Mouse (Mus musculus): Measurements from ENCODE around the gene Elmo2. TPM values are rescaled to one million over a fixed set of nuclear protein-coding genes. Genes with fewer than 3 reads are reported as not detected.

Gene Elmo2
- total RNA-seq, 2 experiments from 2014 or later, result 18.8 to 20.5 TPM

GRCm38 (mm10) chr2:165273589-165273988 is 52.7 kb downstream of the Elmo2 start:
- intact Hi-C loops (cut with DNase I), result loop anchor here (10.0 kb wide), 2 partner anchors 319 to 349 kb away; no protein-coding TSS in a partner anchor
- DNase-seq (ENCODE audit: low spot score), result no peak

- DNase-seq (ENCODE audit: low spot score), result no peak
- intact Hi-C loops (cut with DNase I), result loop anchor here (10.0 kb wide), 2 partner anchors 317 to 347 kb away; no protein-coding TSS in a partner anchor
These were observed 55.0 kb downstream of the Elmo2 start for GRCm38 (mm10) chr2:165271326-165271725.

- no peak for DNase-seq (ENCODE audit: low spot score)
- intact Hi-C loops (cut with DNase I), result loop anchor here (10.0 kb wide), 2 partner anchors 316 to 346 kb away; no protein-coding TSS in a partner anchor
These were observed 55.4 kb downstream of the Elmo2 start for GRCm38 (mm10) chr2:165270858-165271257.

- intact Hi-C loops (cut with DNase I), result no loop called here
- no peak for DNase-seq (ENCODE audit: low spot score)
These were observed 59.5 kb downstream of the Elmo2 start for GRCm38 (mm10) chr2:165266739-165267138.

- intact Hi-C loops (cut with DNase I), result no loop called here
- DNase-seq (ENCODE audit: low spot score), result no peak
These were observed 62.4 kb downstream of the Elmo2 start for GRCm38 (mm10) chr2:165263861-165264260.

- DNase-seq (ENCODE audit: low spot score), result no peak
- intact Hi-C loops (cut with DNase I), result no loop called here
These were observed 63.8 kb downstream of the Elmo2 start for GRCm38 (mm10) chr2:165262274-165262990.

- intact Hi-C loops (cut with DNase I), result no loop called here
- no peak for DNase-seq (ENCODE audit: low spot score)
These were observed 66.4 kb downstream of the Elmo2 start for GRCm38 (mm10) chr2:165259859-165260258.

- no peak for DNase-seq (ENCODE audit: low spot score)
- intact Hi-C loops (cut with DNase I), result no loop called here
These were observed 68.0 kb downstream of the Elmo2 start for GRCm38 (mm10) chr2:165258321-165258720.

GRCm38 (mm10) chr2:165257151-165257834 is 69.0 kb downstream of the Elmo2 start:
- no peak for DNase-seq (ENCODE audit: low spot score)
- intact Hi-C loops (cut with DNase I), result no loop called here

- intact Hi-C loops (cut with DNase I), result no loop called here
- no peak for DNase-seq (ENCODE audit: low spot score)
These were observed 70.1 kb downstream of the Elmo2 start for GRCm38 (mm10) chr2:165256213-165256612.

GRCm38 (mm10) chr2:165253867-165254266 is 72.4 kb downstream of the Elmo2 start:
- no peak for DNase-seq (ENCODE audit: low spot score)
- intact Hi-C loops (cut with DNase I), result no loop called here

GRCm38 (mm10) chr2:165253269-165253668 is 73.0 kb downstream of the Elmo2 start:
- DNase-seq (ENCODE audit: low spot score), result no peak
- intact Hi-C loops (cut with DNase I), result no loop called here

- intact Hi-C loops (cut with DNase I), result no loop called here
- no peak for DNase-seq (ENCODE audit: low spot score)
These were observed 73.5 kb downstream of the Elmo2 start for GRCm38 (mm10) chr2:165252801-165253200.

GRCm38 (mm10) chr2:165252381-165252780 is 73.9 kb downstream of the Elmo2 start:
- no peak for DNase-seq (ENCODE audit: low spot score)
- intact Hi-C loops (cut with DNase I), result no loop called here

- intact Hi-C loops (cut with DNase I), result no loop called here
- DNase-seq (ENCODE audit: low spot score), result no peak
These were observed 75.4 kb downstream of the Elmo2 start for GRCm38 (mm10) chr2:165250903-165251302.

- intact Hi-C loops (cut with DNase I), result no loop called here
- DNase-seq (ENCODE audit: low spot score), result no peak
These were observed 77.3 kb downstream of the Elmo2 start for GRCm38 (mm10) chr2:165248967-165249366.

GRCm38 (mm10) chr2:165246349-165246748 is 79.9 kb downstream of the Elmo2 start:
- intact Hi-C loops (cut with DNase I), result no loop called here
- DNase-seq (ENCODE audit: low spot score), result no peak

GRCm38 (mm10) chr2:165243122-165243720 is 83.1 kb downstream of the Elmo2 start:
- intact Hi-C loops (cut with DNase I), result no loop called here
- DNase-seq (ENCODE audit: low spot score), result no peak

- DNase-seq (ENCODE audit: low spot score), result no peak
These were observed 83.7 kb downstream of the Elmo2 start for GRCm38 (mm10) chr2:165242575-165242974.

GRCm38 (mm10) chr2:165241786-165242185 is 84.5 kb downstream of the Elmo2 start:
- no peak for DNase-seq (ENCODE audit: low spot score)
- intact Hi-C loops (cut with DNase I), result no loop called here

More at GRCm38 (mm10) chr2:165242575-165242974, 83.7 kb downstream of the Elmo2 start:
- intact Hi-C loops (cut with DNase I), result no loop called here

GRCm38 (mm10) chr2:165240371-165240770 is 85.9 kb downstream of the Elmo2 start:
- intact Hi-C loops (cut with DNase I), result no loop called here
- no peak for DNase-seq (ENCODE audit: low spot score)

Measured in heart, postnatal 25 days (tissue).